Mouse (Mus musculus): ENCODE measurements around the gene Eif2s1. TPM values are rescaled to one million over a fixed set of nuclear protein-coding genes. Genes with fewer than 3 reads are reported as not detected.
"Not testable (repeated sequence)": the region's sequence is repeated elsewhere in the genome, so short reads cannot be mapped to it uniquely, and the experiment has no call there.

Gene Eif2s1
- polyA plus RNA-seq, 1 experiment: 6.0 TPM

DNA sequence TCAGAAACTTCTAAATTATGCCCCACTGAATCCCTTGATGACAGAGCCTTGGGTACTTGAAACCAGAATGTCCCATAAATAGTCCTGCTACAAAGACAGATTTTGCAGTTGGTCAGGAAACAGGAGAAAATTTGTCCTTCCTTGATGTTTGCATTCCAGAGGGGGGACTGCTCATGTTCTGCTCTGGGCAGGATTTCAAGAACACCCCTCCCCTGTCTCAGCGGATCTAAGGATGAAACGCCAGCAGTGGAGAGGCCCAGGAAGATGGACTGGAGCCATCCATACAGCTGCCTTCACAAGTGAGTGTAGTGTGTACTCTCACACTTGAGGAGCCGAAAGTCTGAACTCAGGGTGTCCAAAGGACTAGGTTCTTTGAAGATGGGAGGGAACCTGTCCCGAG is 59.8 kb downstream of the Eif2s1 start:
- WGBS: 86% methylated on average over 4 of the region's 4 CpGs

DNA sequence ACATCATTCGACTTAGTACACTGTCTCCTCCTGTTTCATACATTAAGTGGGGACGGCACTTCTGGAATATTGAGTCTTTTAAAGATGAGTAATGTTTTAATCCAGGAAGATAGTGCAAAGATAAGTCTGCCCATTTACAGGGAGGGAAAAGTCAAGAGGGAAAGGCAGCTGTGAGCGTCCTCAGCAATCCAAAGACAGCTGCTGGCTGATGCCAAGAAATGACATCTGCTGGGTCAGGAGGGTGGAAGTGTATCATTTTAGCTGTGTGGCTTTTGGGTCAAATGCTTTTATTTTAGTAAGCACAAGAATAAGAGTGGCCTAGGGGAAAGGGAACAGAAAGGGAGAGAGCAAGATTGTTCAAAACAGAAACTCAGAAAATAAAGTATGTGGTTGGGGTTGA is 60.4 kb downstream of the Eif2s1 start:
- no peaks in the 10 kb centered on the region for H3K27me3 ChIP-seq (ENCODE audit: control insufficient read depth, insufficient read depth, low read length)
- H3K36me3 ChIP-seq (ENCODE audit: control insufficient read depth, insufficient read depth, low read length): no peaks in the 10 kb centered on the region
- peaks cover 2% of the 10 kb centered on the region; the same call in 1 of the 2 replicates for H3K4me1 ChIP-seq (ENCODE audit: control insufficient read depth, insufficient read depth, insufficient read length)
- H3K4me3 ChIP-seq (ENCODE audit: extremely low read depth, insufficient read depth, insufficient read length): no peak overlapping the region
- WGBS: 64% methylated on average over 3 of the region's 3 CpGs
- no peak for DNase-seq (ENCODE audit: low read depth in 1 of 2, low spot score in 2 of 2)
- TF ChIP-seq POLR2A (IDR thresholded peaks at IDR 0.05; ENCODE audit: low read depth, low read length) (no peak), CTCF (IDR thresholded peaks at IDR 0.05; ENCODE audit: extremely low read depth, insufficient read depth, insufficient read length, insufficient replicate concordance) (no peak)
- no peak overlapping the region for H3K27ac ChIP-seq (ENCODE audit: insufficient read depth, low read length)

More for the DNA sequence above, 59.8 kb downstream of the Eif2s1 start:
- no peaks in the 10 kb centered on the region for H3K27me3 ChIP-seq (ENCODE audit: control insufficient read depth, insufficient read depth, low read length)
- no peak for DNase-seq (ENCODE audit: low read depth in 1 of 2, low spot score in 2 of 2)
- no peak overlapping the region for H3K4me3 ChIP-seq (ENCODE audit: extremely low read depth, insufficient read depth, insufficient read length)
- no peak overlapping the region for H3K27ac ChIP-seq (ENCODE audit: insufficient read depth, low read length)
- TF ChIP-seq CTCF (IDR thresholded peaks at IDR 0.05; ENCODE audit: extremely low read depth, insufficient read depth, insufficient read length, insufficient replicate concordance) (no peak), POLR2A (IDR thresholded peaks at IDR 0.05; ENCODE audit: low read depth, low read length) (no peak)
- H3K36me3 ChIP-seq (ENCODE audit: control insufficient read depth, insufficient read depth, low read length): no peaks in the 10 kb centered on the region
- peaks cover 2% of the 10 kb centered on the region; the same call in 1 of the 2 replicates for H3K4me1 ChIP-seq (ENCODE audit: control insufficient read depth, insufficient read depth, insufficient read length)

DNA sequence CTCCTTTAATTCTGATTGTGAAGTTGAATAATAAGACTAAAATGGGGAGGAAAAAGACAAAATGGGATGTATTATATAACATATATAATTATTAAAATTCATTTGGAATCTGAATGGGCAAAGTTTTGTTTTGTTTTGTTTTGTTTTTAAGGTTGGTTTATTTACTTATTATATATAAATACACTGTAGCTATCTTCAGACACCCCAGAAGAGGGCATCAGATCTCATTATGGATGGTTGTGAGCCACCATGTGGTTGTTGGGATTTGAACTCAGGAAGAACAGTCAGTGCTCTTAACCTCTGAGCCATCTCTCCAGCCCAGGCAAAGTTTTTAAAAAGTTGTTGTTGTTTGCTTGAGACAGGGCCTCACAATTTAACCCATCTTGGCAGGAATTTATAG is 61.4 kb downstream of the Eif2s1 start:
- H3K36me3 ChIP-seq (ENCODE audit: control insufficient read depth, insufficient read depth, low read length); H3K27me3 ChIP-seq (ENCODE audit: control insufficient read depth, insufficient read depth, low read length); H3K4me1 ChIP-seq (ENCODE audit: control insufficient read depth, insufficient read depth, insufficient read length); H3K4me3 ChIP-seq (ENCODE audit: extremely low read depth, insufficient read depth, insufficient read length); DNase-seq (ENCODE audit: low read depth in 1 of 2, low spot score in 2 of 2); H3K27ac ChIP-seq (ENCODE audit: insufficient read depth, low read length): not testable (repeated sequence)

DNA sequence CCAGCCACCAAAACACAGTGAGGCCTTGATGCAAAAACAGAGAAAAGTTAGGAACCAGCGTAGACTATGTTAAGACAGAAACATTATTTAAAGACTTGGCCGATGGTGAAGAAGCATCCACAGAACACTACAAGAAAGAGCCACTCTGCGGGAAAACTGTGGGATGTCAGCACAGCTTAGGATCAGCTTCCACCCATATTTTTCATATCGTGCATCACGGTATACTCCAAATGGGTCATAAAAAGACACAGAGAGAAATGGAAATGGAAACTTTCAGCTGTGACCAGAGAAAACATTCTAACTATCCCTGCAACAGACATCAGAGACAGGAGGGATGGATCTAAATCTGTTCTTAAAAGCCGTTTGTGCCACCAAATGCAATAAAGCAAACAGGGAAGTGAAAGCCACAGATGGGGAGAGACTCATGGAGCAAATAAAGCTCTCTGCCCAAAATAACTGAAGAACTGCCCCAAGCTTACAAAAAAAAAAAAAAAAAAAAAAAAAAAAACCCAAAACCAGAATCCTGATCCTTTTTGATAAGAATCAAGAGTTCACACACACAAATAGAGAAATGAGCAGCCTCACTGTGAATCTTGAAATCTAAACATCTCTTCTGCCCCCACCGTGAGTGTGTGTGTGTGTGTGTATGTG is 62.0 kb downstream of the Eif2s1 start:
- no peak overlapping the region for H3K4me3 ChIP-seq (ENCODE audit: extremely low read depth, insufficient read depth, insufficient read length)
- no peak overlapping the region for H3K27ac ChIP-seq (ENCODE audit: insufficient read depth, low read length)

DNA sequence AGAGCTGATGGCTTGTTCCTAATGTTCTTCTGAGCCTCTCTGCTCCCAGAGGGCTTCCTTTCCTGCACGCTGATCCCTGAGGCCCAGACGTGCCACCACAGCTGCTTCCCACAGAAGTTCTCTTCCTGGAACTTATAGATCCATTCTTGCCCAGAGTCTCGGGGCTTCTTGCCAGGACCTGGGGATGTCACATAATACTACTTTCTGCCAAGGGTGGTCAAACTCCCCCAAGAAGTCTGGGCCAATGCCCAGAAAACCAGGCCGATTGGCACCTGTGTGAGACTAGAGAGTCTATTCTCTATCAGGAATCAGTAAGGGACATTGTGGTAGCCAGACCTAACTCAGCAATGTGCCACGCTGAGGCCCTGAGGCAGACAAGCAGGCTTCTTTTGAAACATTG is 65.7 kb downstream of the Eif2s1 start:
- TF ChIP-seq POLR2A (IDR thresholded peaks at IDR 0.05; ENCODE audit: low read depth, low read length): no peak
- Histone ChIP-seq H3K27ac (ENCODE audit: insufficient read depth, low read length) (no peak overlapping the region), H3K36me3 (ENCODE audit: control insufficient read depth, insufficient read depth, low read length) (no peaks in the 10 kb centered on the region), H3K4me3 (ENCODE audit: extremely low read depth, insufficient read depth, insufficient read length) (no peak overlapping the region), H3K27me3 (ENCODE audit: control insufficient read depth, insufficient read depth, low read length) (no peaks in the 10 kb centered on the region), H3K4me1 (ENCODE audit: control insufficient read depth, insufficient read depth, insufficient read length) (no peaks in the 10 kb centered on the region)
- 75% methylated on average over 5 of the region's 5 CpGs for WGBS
- DNase-seq (ENCODE audit: low read depth in 1 of 2, low spot score in 2 of 2): no peak

More for the DNA sequence above, 62.0 kb downstream of the Eif2s1 start:
- Histone ChIP-seq H3K4me1 (ENCODE audit: control insufficient read depth, insufficient read depth, insufficient read length) (peaks cover 2% of the 10 kb centered on the region; the same call in 1 of the 2 replicates), H3K36me3 (ENCODE audit: control insufficient read depth, insufficient read depth, low read length) (no peaks in the 10 kb centered on the region), H3K27me3 (ENCODE audit: control insufficient read depth, insufficient read depth, low read length) (no peaks in the 10 kb centered on the region)
- WGBS: 28% methylated on average over 7 of the region's 7 CpGs
- TF ChIP-seq CTCF (IDR thresholded peaks at IDR 0.05; ENCODE audit: extremely low read depth, insufficient read depth, insufficient read length, insufficient replicate concordance) (no peak), POLR2A (IDR thresholded peaks at IDR 0.05; ENCODE audit: low read depth, low read length) (no peak; the same call in 1 of the 2 replicates)
- DNase-seq (ENCODE audit: low read depth in 1 of 2, low spot score in 2 of 2): peak in 1 of 2 experiments; percentile 29

DNA sequence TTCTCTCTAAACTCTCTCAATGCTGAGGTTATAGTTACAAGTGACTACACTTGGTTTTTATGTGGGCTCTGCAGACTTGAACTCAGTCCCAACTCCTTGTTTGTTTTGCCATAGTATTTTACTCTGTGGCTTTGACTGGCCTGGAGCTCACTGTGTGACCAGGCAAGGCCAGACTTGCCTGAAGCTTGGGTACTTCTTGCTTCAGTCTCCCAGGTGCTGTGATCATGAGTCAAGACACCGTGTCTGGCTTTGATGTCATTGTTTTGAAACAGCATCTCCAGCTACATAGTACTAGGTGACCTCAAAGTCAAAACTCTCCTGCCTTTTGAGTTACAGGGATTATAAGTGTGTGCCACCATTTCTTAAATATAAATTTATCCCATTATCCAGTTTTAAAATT is 68.3 kb downstream of the Eif2s1 start:
- DNase-seq (ENCODE audit: low read depth in 1 of 2, low spot score in 2 of 2): no peak
- no peaks in the 10 kb centered on the region for H3K4me1 ChIP-seq (ENCODE audit: control insufficient read depth, insufficient read depth, insufficient read length)
- no peak overlapping the region for H3K27ac ChIP-seq (ENCODE audit: insufficient read depth, low read length)
- WGBS: 53% methylated on average over 1 of the region's 1 CpGs
- no peaks in the 10 kb centered on the region for H3K27me3 ChIP-seq (ENCODE audit: control insufficient read depth, insufficient read depth, low read length)
- TF ChIP-seq POLR2A (IDR thresholded peaks at IDR 0.05; ENCODE audit: low read depth, low read length): no peak
- no peak for TF ChIP-seq CTCF (IDR thresholded peaks at IDR 0.05; ENCODE audit: extremely low read depth, insufficient read depth, insufficient read length, insufficient replicate concordance)
- no peak overlapping the region for H3K4me3 ChIP-seq (ENCODE audit: extremely low read depth, insufficient read depth, insufficient read length)
- no peaks in the 10 kb centered on the region for H3K36me3 ChIP-seq (ENCODE audit: control insufficient read depth, insufficient read depth, low read length)

DNA sequence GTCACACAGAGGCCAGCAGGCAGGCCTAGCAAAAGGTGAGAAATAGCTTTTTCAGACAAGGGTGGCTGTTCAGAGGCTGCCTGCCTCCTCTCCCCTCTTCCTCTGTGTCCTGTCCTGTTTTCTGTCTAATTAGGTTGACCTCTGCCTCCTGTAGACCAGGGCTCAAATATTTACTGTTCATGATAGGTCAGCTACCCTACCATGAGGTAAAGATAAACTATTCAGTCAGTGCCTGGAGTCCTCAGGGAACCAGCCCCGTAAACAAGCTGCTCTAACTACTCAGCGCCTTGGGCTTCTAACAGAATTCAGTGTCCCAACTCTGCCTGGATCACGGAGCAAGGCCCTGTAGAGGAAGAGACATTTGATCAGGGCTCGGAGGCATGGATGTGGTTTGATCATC is 74.9 kb downstream of the Eif2s1 start:
- WGBS: 83% methylated on average over 4 of the region's 4 CpGs
- no peak for DNase-seq (ENCODE audit: low read depth in 1 of 2, low spot score in 2 of 2)
- H3K27me3 ChIP-seq (ENCODE audit: control insufficient read depth, insufficient read depth, low read length): no peaks in the 10 kb centered on the region
- no peaks in the 10 kb centered on the region for H3K4me1 ChIP-seq (ENCODE audit: control insufficient read depth, insufficient read depth, insufficient read length)
- no peak overlapping the region for H3K4me3 ChIP-seq (ENCODE audit: extremely low read depth, insufficient read depth, insufficient read length)
- TF ChIP-seq POLR2A (IDR thresholded peaks at IDR 0.05; ENCODE audit: low read depth, low read length) (no peak), CTCF (IDR thresholded peaks at IDR 0.05; ENCODE audit: extremely low read depth, insufficient read depth, insufficient read length, insufficient replicate concordance) (no peak)
- H3K36me3 ChIP-seq (ENCODE audit: control insufficient read depth, insufficient read depth, low read length): no peaks in the 10 kb centered on the region
- H3K27ac ChIP-seq (ENCODE audit: insufficient read depth, low read length): no peak overlapping the region

Other genes with a start within 250 kb of the Eif2s1 start
- not detected in 2 replicates for gene Fam71d, start 170.3 kb upstream of the Eif2s1 start, polyA plus RNA-seq (2012; rRNA removed)
- gene Mpp5, start 112.9 kb upstream of the Eif2s1 start, polyA plus RNA-seq (2012; rRNA removed): 0.44 and 0.49 TPM in 2 replicates
- gene Atp6v1d, start 181 bp upstream of the Eif2s1 start, polyA plus RNA-seq (2012; rRNA removed): 4.4 and 6.8 TPM in 2 replicates
- gene Plek2, start 45.1 kb downstream of the Eif2s1 start, polyA plus RNA-seq (2012; rRNA removed): 0.54 and 0.94 TPM in 2 replicates
- 41.6 and 50.9 TPM in 2 replicates for gene Tmem229b, start 145.8 kb downstream of the Eif2s1 start, polyA plus RNA-seq (2012; rRNA removed)
- 0.22 and 0.28 TPM in 2 replicates for gene Plekhh1, start 167.3 kb downstream of the Eif2s1 start, polyA plus RNA-seq (2012; rRNA removed)
- gene Pigh, start 227.8 kb downstream of the Eif2s1 start, polyA plus RNA-seq (2012; rRNA removed): 9.0 and 14.9 TPM in 2 replicates